Mouse (Mus musculus) left cerebral cortex, postnatal 14 days (tissue): ENCODE results near the gene Pip5k1a. TPM values are rescaled to one million over a fixed set of nuclear protein-coding genes. Genes with fewer than 3 reads are reported as not detected.

Experiments
- DNase-seq, 2 experiments: peaks; one replicate each; pipeline ENCODE4 v3.0.0; 2021 to 2022; ENCODE audit warnings: low spot score in 2 of 2, mixed read lengths in 1 of 2
- intact Hi-C: fragments of 180-260 bp; cut with DNase I; formaldehyde crosslinking; loops from one replicate; pipeline ENCODE4 v1.15.1; 2025
- microRNA-seq, 2 experiments: library from miRNA; unstranded; fragments of <30 nt; microRNA quantifications; one replicate each; pipeline ENCODE4 v1.2.0; 2022
- total RNA-seq, 2 experiments: library from RNA; stranded (reverse); gene quantifications; 2 replicates each; pipeline ENCODE4 v1.2.3; 2021

Pip5k1a gene
- total RNA-seq, 2 experiments from 2014 or later: 37.6 to 45.1 TPM

DNA sequence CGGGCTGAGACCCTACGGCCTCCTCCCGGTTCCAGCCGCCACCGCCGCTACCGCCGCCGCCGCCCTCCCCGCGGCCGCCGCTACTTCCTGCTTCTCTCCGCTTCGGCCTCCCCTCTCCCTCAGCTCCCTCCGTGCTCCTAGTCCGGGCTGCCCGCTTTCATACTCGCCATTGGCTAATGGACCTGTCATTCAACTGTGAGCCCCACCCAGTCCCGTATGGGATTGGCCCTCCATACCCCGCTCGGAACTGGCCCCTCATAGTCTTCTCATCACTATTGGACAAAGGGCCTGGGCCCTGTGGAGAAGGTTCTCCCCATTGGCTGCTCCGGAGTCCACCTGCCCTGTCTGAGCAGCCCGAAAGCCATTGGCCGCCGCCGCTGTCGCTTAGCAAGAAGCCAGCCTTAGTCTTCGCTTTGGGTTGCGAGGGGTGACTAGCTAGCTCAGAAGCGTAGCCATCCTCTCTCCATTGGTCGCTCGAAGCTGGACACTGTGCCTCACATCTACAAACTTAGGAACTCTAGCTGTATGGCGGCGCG lies 91.3 kb downstream of the Pip5k1a start, which contains the start of gene Zfp687:
Gene Zfp687 (minus strand): TSS at position 112 of the 536 bp plus-strand sequence.
- DNase-seq: peak; percentile 100
- intact Hi-C loops: no loop called here

DNA sequence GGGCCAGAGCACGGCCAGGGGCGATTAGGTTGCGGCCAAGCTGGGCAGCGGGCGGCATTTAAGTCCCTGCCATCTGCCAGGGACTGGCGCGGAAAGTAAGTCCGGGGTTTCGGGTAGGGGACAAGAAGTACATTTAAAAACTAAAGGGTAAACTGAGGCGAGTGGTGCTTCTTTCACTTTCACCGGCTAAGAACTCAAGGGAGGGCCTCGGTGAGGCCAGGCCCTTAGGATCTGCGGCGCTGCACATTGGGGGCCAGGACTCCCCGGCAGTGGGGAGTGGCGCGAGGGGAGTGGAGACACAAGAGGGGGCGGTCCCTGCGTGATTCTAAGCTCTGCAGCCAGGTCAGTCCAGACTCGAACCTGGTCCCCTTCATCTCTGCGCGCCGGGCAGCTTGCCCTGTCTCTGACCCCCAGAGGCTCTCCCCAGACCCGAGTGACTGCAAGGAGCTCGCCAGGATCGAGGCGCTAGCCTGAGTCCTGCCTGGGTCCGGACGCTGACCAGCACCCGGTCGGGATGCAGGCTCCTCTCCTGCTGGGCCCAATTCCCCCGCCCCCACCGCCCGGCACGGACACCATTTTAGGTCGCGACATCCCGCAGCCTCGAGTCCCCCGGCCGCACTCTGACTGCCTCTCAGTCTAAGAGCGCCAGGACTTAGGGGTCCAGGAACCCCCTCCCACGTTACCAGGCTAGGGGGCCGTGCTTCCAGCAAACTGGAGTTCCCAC lies 92.1 kb downstream of the Pip5k1a start:
- peak in 1 of 2 experiments; percentile 30 for DNase-seq
- intact Hi-C loops: no loop called here

DNA sequence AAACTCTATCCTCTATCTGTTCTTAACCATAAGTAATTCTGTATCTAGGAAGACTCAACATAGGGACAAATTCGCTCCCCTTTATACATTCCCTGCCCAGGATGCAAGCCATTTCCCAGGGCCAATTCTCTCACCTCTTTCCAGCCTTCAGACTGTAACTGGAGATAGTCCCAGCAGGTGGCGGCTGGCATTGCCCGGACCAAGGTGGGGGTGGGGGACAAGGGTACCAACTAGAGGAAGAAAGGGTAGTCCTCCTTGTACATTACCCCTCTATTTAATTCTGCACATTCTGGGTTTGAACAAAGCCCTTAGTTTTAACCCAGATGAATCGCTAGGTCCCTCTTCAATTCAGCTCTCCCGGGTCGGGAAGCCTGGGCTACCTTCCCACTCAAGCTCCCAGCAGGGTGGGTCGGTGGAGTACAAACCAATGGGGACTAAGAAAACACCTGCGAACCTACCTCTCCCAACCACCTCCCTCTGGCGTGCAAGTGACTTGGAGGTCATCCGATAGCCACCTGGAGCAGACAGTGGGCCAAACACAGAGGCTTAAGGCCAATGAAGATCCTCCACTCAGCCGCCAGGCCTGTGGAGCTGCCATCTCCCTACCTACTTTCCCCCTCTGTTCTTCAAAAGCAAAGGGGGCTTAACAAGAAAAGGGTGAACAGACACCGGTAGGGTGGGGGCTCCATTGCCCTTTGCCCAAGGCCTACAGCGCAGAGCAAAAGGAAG lies 92.9 kb downstream of the Pip5k1a start:
- intact Hi-C loops: no loop called here
- no peak for DNase-seq

- intact Hi-C loops: no loop called here
- no peak for DNase-seq
Observed at GRCm38 (mm10) chr3:95012982-95013381, 93.7 kb downstream of the Pip5k1a start.

GRCm38 (mm10) chr3:95010396-95010795 lies 96.3 kb downstream of the Pip5k1a start:
- no peak for DNase-seq
- intact Hi-C loops: no loop called here

Small RNA genes within 50 kb of the gene (microRNA-seq; reads per million reads assigned to microRNA genes)
- 0 reads per million in 2 experiments for gene Mir8099-1

Other genes starting within 250 kb of the Pip5k1a start
- 100 to 1,000 TPM; 249 to 266 TPM for gene Psmb4, start 220.0 kb downstream of the Pip5k1a start, total RNA-seq
- 1 to 10 TPM; 6.1 to 7.5 TPM for gene Selenbp1, start 173.9 kb downstream of the Pip5k1a start, total RNA-seq
- gene Rfx5, start 152.9 kb downstream of the Pip5k1a start, total RNA-seq: 10 to 100 TPM; 18.5 to 23.1 TPM
- 10 to 100 TPM; 49.8 to 52.0 TPM for gene Pi4kb, start 132.2 kb downstream of the Pip5k1a start, total RNA-seq
- 10 to 100 TPM; 21.8 to 22.2 TPM for gene Zfp687, start 91.5 kb downstream of the Pip5k1a start, total RNA-seq
- 100 to 1,000 TPM; 149 to 157 TPM for gene Psmd4, start 64.3 kb downstream of the Pip5k1a start, total RNA-seq
- 10 to 100 TPM; 36.1 to 37.3 TPM for gene Vps72, start 4.1 kb upstream of the Pip5k1a start, total RNA-seq
- gene Tmod4, start 17.5 kb upstream of the Pip5k1a start, total RNA-seq: under 1 TPM; 0.29 to 0.32 TPM
- gene Scnm1, start 27.1 kb upstream of the Pip5k1a start, total RNA-seq: 10 to 100 TPM; 38.8 to 42.8 TPM
- 10 to 100 TPM; 19.2 to 20.7 TPM for gene Lysmd1, start 27.2 kb upstream of the Pip5k1a start, total RNA-seq
- 1 to 10 TPM; 1.8 to 3.1 TPM for gene Tnfaip8l2, start 35.4 kb upstream of the Pip5k1a start, total RNA-seq
- gene Sema6c, start 53.5 kb upstream of the Pip5k1a start, total RNA-seq: 10 to 100 TPM; 40.3 to 40.5 TPM
- gene Gabpb2, start 111.0 kb upstream of the Pip5k1a start, total RNA-seq: 1 to 10 TPM; 7.5 to 7.8 TPM
- gene Cdc42se1, start 121.8 kb upstream of the Pip5k1a start, total RNA-seq: 10 to 100 TPM; 67.3 to 71.2 TPM
- 100 to 1,000 TPM; 468 to 474 TPM for gene Mllt11, start 125.2 kb upstream of the Pip5k1a start, total RNA-seq
- gene Gm128, start 134.7 kb upstream of the Pip5k1a start, total RNA-seq: not detected
- gene Bnipl, start 144.3 kb upstream of the Pip5k1a start, total RNA-seq: under 1 TPM in 1 of 2 experiments, not detected in 1; 0.33 TPM
- 10 to 100 TPM; 23.5 to 25.5 TPM for gene Mindy1, start 174.4 kb upstream of the Pip5k1a start, total RNA-seq
- 10 to 100 TPM; 31.7 to 32.3 TPM for gene Prune1, start 175.1 kb upstream of the Pip5k1a start, total RNA-seq
- under 1 TPM; 0.64 to 0.89 TPM for gene Anxa9, start 200.2 kb upstream of the Pip5k1a start, total RNA-seq
- gene Cers2, start 207.9 kb upstream of the Pip5k1a start, total RNA-seq: 10 to 100 TPM; 39.1 to 46.8 TPM